9 mouse cellular contexts compared by ENCODE assay signal in the genomic region with DNA sequence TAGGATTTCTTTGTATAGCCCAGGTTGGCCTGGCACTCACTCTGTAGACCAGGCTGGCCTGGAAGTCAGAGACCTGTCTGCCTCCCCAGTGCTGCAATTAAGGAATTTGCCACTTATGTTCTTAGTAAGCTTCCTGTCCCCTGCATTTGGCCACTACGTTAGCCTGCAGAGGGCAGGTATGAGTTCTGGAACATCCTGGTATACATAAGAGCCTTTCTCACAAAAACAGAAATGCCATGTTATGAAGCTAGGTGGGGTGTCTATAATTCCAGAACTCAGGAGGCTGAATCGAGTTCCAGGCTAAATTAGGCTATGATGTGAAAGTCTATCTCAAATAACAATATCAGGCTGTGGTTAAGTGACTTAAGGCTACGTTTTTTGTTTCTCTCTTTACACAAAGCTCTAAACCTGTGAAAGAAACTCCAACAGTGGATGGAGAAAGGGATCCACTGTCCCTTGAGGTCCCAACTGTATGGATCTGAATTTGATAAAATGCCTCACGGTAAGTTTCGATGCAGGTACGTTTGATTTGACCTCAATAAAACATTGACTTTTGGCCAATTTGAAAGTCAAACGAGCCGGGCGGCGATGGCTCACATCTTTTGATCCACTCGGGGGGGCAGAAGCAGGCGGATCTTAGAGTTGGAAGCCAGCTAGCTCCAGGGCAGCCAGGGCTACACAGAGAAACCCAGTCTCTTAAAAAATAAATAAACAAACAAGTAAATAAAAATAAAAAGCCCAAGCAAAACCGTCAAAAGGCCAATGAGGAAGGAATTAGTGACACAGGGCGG. TPM values are rescaled to one million over a fixed set of nuclear protein-coding genes. Genes with fewer than 3 reads are reported as not detected.
DNase-seq lines count a peak whose midpoint lies in the region; ATAC-seq lines count a peak whose summit lies in the region.
"Had no signal": no experiment of that assay in that cellular context is flagged by ENCODE, and none has a peak within 500 bp of the region (broad histone marks: within the 10 kb centered on the region; RNA-seq: fewer than 3 reads in every experiment).

No protein-coding gene starts in this region.

- 19% methylated on average over 14 of the region's 14 CpGs for WGBS in forebrain, embryonic 10.5 days
- WGBS in kidney, embryonic 15.5 days = 10% methylated on average over 14 of the region's 14 CpGs

- DNase-seq in left cerebral cortex, postnatal 25 days (ENCODE audit: low spot score in 2 of 2) = peak; percentile 25 to 64
- DNase-seq in left cerebral cortex, adult 8-10 months (ENCODE audit: low spot score in 2 of 2) = no peak
- DNase-seq in T-cell, adult 2 months (ENCODE audit: low spot score) = peak; percentile 19
- DNase-seq in forebrain, embryonic 10.5 days (ENCODE audit: extremely low spot score, low spot score) = no peak
- DNase-seq in urinary bladder, postnatal 36 days (ENCODE audit: low spot score in 2 of 2) = no peak
- no peak for DNase-seq in adrenal gland, adult (ENCODE audit: inconsistent age in 2 of 2, low spot score in 1 of 2)

- intact Hi-C loops in left cerebral cortex, postnatal 25 days (cut with DNase I) = no loop called here

- peak overlapping the region; percentile 64 for H3K4me2 ChIP-seq in kidney, embryonic 15.5 days

- ATAC-seq in kidney, embryonic 15.5 days (replicated peaks; ENCODE audit: low FRiP score) = 0 out of 2 replicates have a peak, but pooled peaks have one; percentile 16
- ATAC-seq in megakaryocyte-erythroid progenitor cell, adult 5-6 weeks (replicated peaks; ENCODE audit: low FRiP score, low TSS enrichment, poor library complexity, severe bottlenecking) = peak; percentile 53

- H3K27me3 ChIP-seq in forebrain, embryonic 10.5 days (ENCODE audit: poor library complexity, severe bottlenecking) = no peaks in the 10 kb centered on the region
- H3K27me3 ChIP-seq in kidney, embryonic 15.5 days = no peaks in the 10 kb centered on the region

- H3K27ac ChIP-seq in forebrain, embryonic 10.5 days = peak overlapping the region; percentile 94
- H3K27ac ChIP-seq in kidney, embryonic 15.5 days = peak overlapping the region; percentile 91

- peaks cover 25% of the 10 kb centered on the region for H3K36me3 ChIP-seq in forebrain, embryonic 10.5 days (replicated peaks)
- H3K36me3 ChIP-seq in kidney, embryonic 15.5 days = peaks cover 26% of the 10 kb centered on the region

- no peaks in the 10 kb centered on the region for H3K9me3 ChIP-seq in forebrain, embryonic 10.5 days
- H3K9me3 ChIP-seq in kidney, embryonic 15.5 days (replicated peaks) = no peaks in the 10 kb centered on the region

- H3K4me3 ChIP-seq in forebrain, embryonic 10.5 days = peak overlapping the region; percentile 95
- peak overlapping the region; percentile 94 for H3K4me3 ChIP-seq in kidney, embryonic 15.5 days (replicated peaks)

- H3K4me1 ChIP-seq in forebrain, embryonic 10.5 days = peaks cover 28% of the 10 kb centered on the region
- peaks cover 27% of the 10 kb centered on the region for H3K4me1 ChIP-seq in kidney, embryonic 15.5 days

- H3K9ac ChIP-seq in kidney, embryonic 15.5 days = peak overlapping the region; percentile 94

RNA-seq across cellular contexts. Expression of a gene that starts 0.7 kb away (rescaled TPM):
- 100 to 1,000 TPM; 139 to 147 TPM for total RNA-seq in left cerebral cortex, postnatal 25 days (2021)
- total RNA-seq in left cerebral cortex, adult 8-10 months (2022) = 100 to 1,000 TPM; 137 to 153 (median 140) TPM
- 79.5 and 80.3 TPM in 2 replicates for polyA plus RNA-seq in forebrain, embryonic 10.5 days (2016; fragmentation: Nextera tagmentation; extraction: Ambion mirVana)
- 90.4 and 105 TPM in 2 replicates for polyA plus RNA-seq in kidney, embryonic 15.5 days (2015; fragmentation: Nextera tagmentation; extraction: Ambion mirVana)
- 35.0 and 41.9 TPM in 2 replicates for total RNA-seq in megakaryocyte-erythroid progenitor cell, adult 5-6 weeks (2014; fragmentation: Nextera tagmentation)
- 27.1 and 32.0 TPM in 2 replicates for total RNA-seq in megakaryocyte-erythroid progenitor cell, adult 5-6 weeks (2017)

RNA-seq across cellular contexts. Expression of a gene that starts 11.8 kb away (rescaled TPM):
- total RNA-seq in left cerebral cortex, postnatal 25 days (2021) = 10 to 100 TPM; 36.0 to 37.9 TPM
- 10 to 100 TPM; 43.8 to 48.3 (median 46.8) TPM for total RNA-seq in left cerebral cortex, adult 8-10 months (2022)
- 19.7 and 27.0 TPM in 2 replicates for polyA plus RNA-seq in forebrain, embryonic 10.5 days (2016; fragmentation: Nextera tagmentation; extraction: Ambion mirVana)
- polyA plus RNA-seq in kidney, embryonic 15.5 days (2015; fragmentation: Nextera tagmentation; extraction: Ambion mirVana) = 33.4 and 34.5 TPM in 2 replicates
- not detected in 2 replicates for total RNA-seq in megakaryocyte-erythroid progenitor cell, adult 5-6 weeks (2014; fragmentation: Nextera tagmentation)
- total RNA-seq in megakaryocyte-erythroid progenitor cell, adult 5-6 weeks (2017) = not detected in 2 replicates

RNA-seq across cellular contexts. Expression of a gene that starts 20.0 kb away (rescaled TPM):
- 1 to 10 TPM; 1.2 to 2.0 TPM for total RNA-seq in left cerebral cortex, postnatal 25 days (2021)
- total RNA-seq in left cerebral cortex, adult 8-10 months (2022) = 1 to 10 TPM; 1.1 to 3.2 (median 1.2) TPM
- polyA plus RNA-seq in forebrain, embryonic 10.5 days (2016; fragmentation: Nextera tagmentation; extraction: Ambion mirVana) = 0.07 and 0.17 TPM in 2 replicates
- 0.69 and 0.75 TPM in 2 replicates for polyA plus RNA-seq in kidney, embryonic 15.5 days (2015; fragmentation: Nextera tagmentation; extraction: Ambion mirVana)
- total RNA-seq in megakaryocyte-erythroid progenitor cell, adult 5-6 weeks (2014; fragmentation: Nextera tagmentation) = 0.79 TPM in 1 of 2 replicates, not detected in the other
- total RNA-seq in megakaryocyte-erythroid progenitor cell, adult 5-6 weeks (2017) = 0.38 and 0.42 TPM in 2 replicates

RNA-seq across cellular contexts. Expression of a gene that starts 37.5 kb away (rescaled TPM):
- total RNA-seq in left cerebral cortex, postnatal 25 days (2021) = not detected
- total RNA-seq in left cerebral cortex, adult 8-10 months (2022) = not detected
- 0.54 and 0.56 TPM in 2 replicates for polyA plus RNA-seq in forebrain, embryonic 10.5 days (2016; fragmentation: Nextera tagmentation; extraction: Ambion mirVana)
- not detected in 2 replicates for polyA plus RNA-seq in kidney, embryonic 15.5 days (2015; fragmentation: Nextera tagmentation; extraction: Ambion mirVana)
- total RNA-seq in megakaryocyte-erythroid progenitor cell, adult 5-6 weeks (2014; fragmentation: Nextera tagmentation) = not detected in 2 replicates
- total RNA-seq in megakaryocyte-erythroid progenitor cell, adult 5-6 weeks (2017) = not detected in 2 replicates
- total RNA-seq: heart, adult 18-20 months had no signal

RNA-seq across cellular contexts. Expression of a gene that starts 45.5 kb away (rescaled TPM):
- total RNA-seq in left cerebral cortex, postnatal 25 days (2021) = 10 to 100 TPM; 60.6 to 62.8 TPM
- total RNA-seq in left cerebral cortex, adult 8-10 months (2022) = 10 to 100 TPM; 50.1 to 54.1 (median 52.4) TPM
- 47.4 and 56.6 TPM in 2 replicates for polyA plus RNA-seq in forebrain, embryonic 10.5 days (2016; fragmentation: Nextera tagmentation; extraction: Ambion mirVana)
- polyA plus RNA-seq in kidney, embryonic 15.5 days (2015; fragmentation: Nextera tagmentation; extraction: Ambion mirVana) = 58.2 and 61.6 TPM in 2 replicates
- 58.9 and 67.4 TPM in 2 replicates for total RNA-seq in megakaryocyte-erythroid progenitor cell, adult 5-6 weeks (2014; fragmentation: Nextera tagmentation)
- 26.4 and 38.3 TPM in 2 replicates for total RNA-seq in megakaryocyte-erythroid progenitor cell, adult 5-6 weeks (2017)

Comparison
In these comparisons a context has a peak if more than half of its experiments do, and no peak if none do; other contexts are left out.
1. DNase-seq: peak in left cerebral cortex, postnatal 25 days (2 of 2) and T-cell, adult 2 months (single experiment); none in left cerebral cortex, adult 8-10 months (0 of 2), forebrain, embryonic 10.5 days (single experiment), urinary bladder, postnatal 36 days (0 of 2) and adrenal gland, adult (0 of 2).
2. RNA of a gene that starts 11.8 kb away (total RNA-seq): 43.8 to 48.3 TPM in left cerebral cortex, adult 8-10 months and 36.0 to 37.9 TPM in left cerebral cortex, postnatal 25 days; not detected in megakaryocyte-erythroid progenitor cell, adult 5-6 weeks; every median in the first group is over 10 times any median in the second.